Mouse (Mus musculus) gonadal fat pad, adult 2 months (tissue): ENCODE measurements around the gene Olfr142. TPM values are rescaled to one million over a fixed set of nuclear protein-coding genes. Genes with fewer than 3 reads are reported as not detected.
"Not testable (repeated sequence)": the region's sequence is repeated elsewhere in the genome, so short reads cannot be mapped to it uniquely, and the experiment has no call there.

Experiments
- DNase-seq: peaks from one replicate; pipeline ENCODE4 v3.0.0-alpha.2; 2012; ENCODE audit warnings: low read depth
- polyA plus RNA-seq: library from polyadenylated mRNA; depleted of rRNA; stranded (reverse); fragments of >200 nt; gene quantifications from 2 replicates; pipeline ENCODE4 v1.2.3, GENCODE M21; 2012; rRNA removed

Gene Olfr142
- not detected in 2 replicates for polyA plus RNA-seq

GRCm38 (mm10) chr2:90257492-90257891 lies at the start of gene Olfr142:
Olfr142 (minus strand) TSS chr2:90257592.
- no peak for DNase-seq

- DNase-seq, result no peak
Observed at GRCm38 (mm10) chr2:90292741-90293140, 35.3 kb upstream of the Olfr142 start, which contains the start of gene Olfr1272. Olfr1272 (minus strand) TSS chr2:90292841.

- DNase-seq, result no peak
Observed at GRCm38 (mm10) chr2:90270932-90271331, 13.5 kb upstream of the Olfr142 start, which contains the start of gene Olfr1271. Olfr1271 (minus strand) TSS chr2:90271032.

GRCm38 (mm10) chr2:90224393-90224792 lies 33.0 kb downstream of the Olfr142 start, which contains the start of gene Olfr1506:
Olfr1506 (minus strand) TSS chr2:90224493.
- DNase-seq, result not testable (repeated sequence)

Other genes starting within 250 kb of the Olfr142 start
- gene Olfr1263, start 245.5 kb downstream of the Olfr142 start, polyA plus RNA-seq, result not detected in 2 replicates
- not detected in 2 replicates for gene Olfr1264, start 232.0 kb downstream of the Olfr142 start, polyA plus RNA-seq
- gene Olfr1265, start 222.3 kb downstream of the Olfr142 start, polyA plus RNA-seq, result not detected in 2 replicates
- not detected in 2 replicates for gene Olfr140, start 194.0 kb downstream of the Olfr142 start, polyA plus RNA-seq
- not detected in 2 replicates for gene Olfr1269, start 136.2 kb downstream of the Olfr142 start, polyA plus RNA-seq
- gene Olfr32, start 115.3 kb downstream of the Olfr142 start, polyA plus RNA-seq, result not detected in 2 replicates
- gene Olfr1270, start 104.5 kb downstream of the Olfr142 start, polyA plus RNA-seq, result not detected in 2 replicates
- not detected in 2 replicates for gene Olfr1506, start 33.1 kb downstream of the Olfr142 start, polyA plus RNA-seq
- not detected in 2 replicates for gene Olfr1271, start 13.4 kb upstream of the Olfr142 start, polyA plus RNA-seq
- not detected in 2 replicates for gene Olfr1272, start 35.2 kb upstream of the Olfr142 start, polyA plus RNA-seq
- gene Gm13769, start 64.6 kb upstream of the Olfr142 start, polyA plus RNA-seq, result not detected in 2 replicates
- gene Olfr1274-ps, start 141.1 kb upstream of the Olfr142 start, polyA plus RNA-seq, result not detected in 2 replicates